Mouse (Mus musculus): ENCODE results near the gene Aamp. TPM values are rescaled to one million over a fixed set of nuclear protein-coding genes. Genes with fewer than 3 reads are reported as not detected.

The Aamp gene
- polyA plus RNA-seq (2015; fragmentation: Nextera tagmentation; extraction: Ambion mirVana): 160 and 178 TPM in 2 replicates

DNA sequence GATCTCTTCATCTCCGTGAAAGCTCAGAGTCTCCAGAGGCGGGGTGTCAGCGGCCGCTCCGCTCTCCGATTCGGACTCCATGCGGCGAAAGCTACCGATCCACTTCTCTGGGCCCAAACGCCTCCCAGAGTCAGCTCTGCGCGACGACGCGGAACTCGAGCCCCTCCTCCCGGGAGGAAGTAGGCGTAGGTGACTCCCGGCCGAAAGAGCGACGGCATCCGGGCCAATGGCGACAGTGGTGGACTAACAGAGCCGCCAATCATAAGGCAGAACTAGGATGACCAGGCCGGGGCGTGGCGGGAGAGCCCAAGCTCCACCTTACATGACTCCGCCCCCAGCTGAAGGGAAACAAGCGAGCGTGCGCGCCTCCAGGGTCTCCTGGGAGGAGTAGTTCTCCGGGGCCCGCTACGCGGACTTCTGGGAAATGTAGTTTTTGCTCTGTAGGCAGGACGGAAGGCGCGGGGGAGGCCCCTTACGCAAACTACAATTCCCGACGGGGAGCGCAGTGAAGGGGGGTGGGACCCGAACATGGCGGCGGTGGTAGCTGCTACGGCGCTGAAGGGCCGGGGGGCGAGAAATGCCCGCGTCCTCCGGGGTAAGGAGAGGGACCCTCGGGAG is at the start of gene Aamp, which contains the start of gene Pnkd:
Aamp (minus strand) TSS at position 196 of the 618 bp plus-strand sequence.
Pnkd (plus strand) TSS at position 388 of the 618 bp plus-strand sequence.

DNA sequence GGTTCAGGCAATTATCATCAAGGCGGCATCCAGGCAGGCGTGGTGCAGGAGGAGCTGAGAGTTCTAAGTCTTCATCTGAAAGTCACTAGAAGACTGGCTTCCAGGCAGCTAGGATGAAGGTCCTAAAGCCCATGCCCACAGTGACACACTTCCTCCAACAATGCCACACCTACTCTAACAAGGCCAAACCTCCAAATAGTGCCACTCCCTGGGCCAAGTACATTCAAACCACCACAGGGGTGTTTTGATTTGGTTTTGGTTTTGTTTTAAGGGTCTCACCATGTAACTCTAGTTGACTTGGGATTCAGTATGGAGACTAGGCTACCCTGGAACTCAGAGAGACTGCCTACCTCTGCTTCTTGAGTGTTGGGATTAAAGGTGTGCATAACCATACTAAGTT is 21.0 kb upstream of the Aamp start, which contains the start of gene Tmbim1:
Tmbim1 (minus strand) TSS at position 101 of the 400 bp plus-strand sequence.

DNA sequence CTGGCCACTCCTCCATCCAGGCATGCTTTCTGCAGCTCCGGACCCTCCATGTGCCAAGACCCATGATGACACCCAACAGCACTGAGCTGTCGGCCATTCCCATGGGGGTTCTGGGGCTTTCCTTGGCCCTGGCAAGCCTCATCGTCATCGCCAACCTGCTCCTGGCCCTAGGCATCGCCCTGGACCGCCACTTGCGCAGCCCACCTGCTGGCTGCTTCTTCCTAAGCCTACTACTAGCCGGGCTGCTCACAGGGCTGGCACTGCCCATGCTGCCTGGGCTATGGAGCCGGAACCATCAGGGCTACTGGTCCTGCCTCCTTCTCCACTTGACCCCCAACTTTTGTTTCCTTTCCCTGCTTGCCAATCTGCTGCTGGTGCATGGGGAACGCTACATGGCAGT is 6.0 kb downstream of the Aamp start, which contains the start of gene Gpbar1:
Gpbar1 (plus strand) TSS at position 13 of the 400 bp plus-strand sequence.

DNA sequence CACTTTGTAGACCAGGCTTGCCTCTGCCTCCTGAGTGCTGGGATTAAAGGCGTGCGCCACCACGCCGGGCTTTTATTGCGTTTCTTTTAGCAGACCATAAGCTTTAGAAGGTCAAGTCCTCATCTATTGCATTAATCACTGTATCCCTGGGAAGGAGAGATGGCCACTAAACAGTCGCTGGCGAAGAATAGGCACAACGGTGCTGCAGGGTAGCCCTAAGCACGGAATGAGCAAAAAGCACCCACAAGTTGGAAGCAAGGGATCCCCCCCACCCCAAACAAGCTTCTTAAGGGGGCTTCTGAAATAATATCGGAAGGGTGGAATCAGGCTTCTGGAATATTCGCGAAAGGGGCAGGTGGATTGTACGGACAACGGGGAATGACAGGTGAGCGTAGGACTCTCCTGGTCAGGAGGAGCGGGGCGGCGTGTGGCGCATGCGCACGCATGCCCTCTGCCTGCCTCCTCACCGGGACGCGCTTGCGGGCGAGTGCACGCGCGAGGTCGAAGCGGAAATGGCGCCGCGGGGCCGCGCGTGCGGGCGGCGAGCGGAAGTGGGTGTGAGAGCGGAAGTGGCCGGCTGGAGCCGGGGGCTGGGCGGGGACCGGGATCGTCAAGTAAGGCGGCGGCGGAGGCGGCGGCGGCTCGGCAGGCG is 48.5 kb downstream of the Aamp start, which contains the start of gene Arpc2:
Arpc2 (plus strand) TSS at position 147 of the 652 bp plus-strand sequence.

Other genes with a start within 250 kb of the Aamp start
- 279 and 343 TPM in 2 replicates for gene Tns1, start 160.3 kb downstream of the Aamp start, polyA plus RNA-seq (2015; fragmentation: Nextera tagmentation; extraction: Ambion mirVana)
- gene Rufy4, start 159.2 kb downstream of the Aamp start, polyA plus RNA-seq (2015; fragmentation: Nextera tagmentation; extraction: Ambion mirVana): 0.15 TPM in 1 of 2 replicates, not detected in the other
- gene Cxcr2, start 130.7 kb downstream of the Aamp start, polyA plus RNA-seq (2015; fragmentation: Nextera tagmentation; extraction: Ambion mirVana): 0.05 and 2.8 TPM in 2 replicates
- gene Cxcr1, start 90.1 kb downstream of the Aamp start, polyA plus RNA-seq (2015; fragmentation: Nextera tagmentation; extraction: Ambion mirVana): not detected in 2 replicates
- 632 and 686 TPM in 2 replicates for gene Arpc2, start 48.7 kb downstream of the Aamp start, polyA plus RNA-seq (2015; fragmentation: Nextera tagmentation; extraction: Ambion mirVana)
- gene Gpbar1, start 6.2 kb downstream of the Aamp start, polyA plus RNA-seq (2015; fragmentation: Nextera tagmentation; extraction: Ambion mirVana): 1.4 and 2.3 TPM in 2 replicates
- 80.3 and 85.3 TPM in 2 replicates for gene Pnkd, start 192 bp upstream of the Aamp start, polyA plus RNA-seq (2015; fragmentation: Nextera tagmentation; extraction: Ambion mirVana)
- gene Tmbim1, start 20.9 kb upstream of the Aamp start, polyA plus RNA-seq (2015; fragmentation: Nextera tagmentation; extraction: Ambion mirVana): 98.5 and 105 TPM in 2 replicates
- 0.88 and 1.0 TPM in 2 replicates for gene Catip, start 77.4 kb upstream of the Aamp start, polyA plus RNA-seq (2015; fragmentation: Nextera tagmentation; extraction: Ambion mirVana)
- 5.6 and 31.7 TPM in 2 replicates for gene Slc11a1, start 90.5 kb upstream of the Aamp start, polyA plus RNA-seq (2015; fragmentation: Nextera tagmentation; extraction: Ambion mirVana)
- 59.2 and 61.2 TPM in 2 replicates for gene Ctdsp1, start 106.8 kb upstream of the Aamp start, polyA plus RNA-seq (2015; fragmentation: Nextera tagmentation; extraction: Ambion mirVana)
- gene Vil1, start 124.6 kb upstream of the Aamp start, polyA plus RNA-seq (2015; fragmentation: Nextera tagmentation; extraction: Ambion mirVana): 0.16 and 0.36 TPM in 2 replicates
- gene Cnot9, start 221.3 kb upstream of the Aamp start, polyA plus RNA-seq (2015; fragmentation: Nextera tagmentation; extraction: Ambion mirVana): 23.4 and 27.1 TPM in 2 replicates